Mouse (Mus musculus) brain, adult 2 months (tissue): ENCODE measurements around the gene Ltbp1.

ENCODE experiments used
- DNase-seq: peaks from one replicate; pipeline ENCODE4 v3.0.0; 2011; ENCODE audit warnings: low read depth, low spot score

The Ltbp1 gene

DNA sequence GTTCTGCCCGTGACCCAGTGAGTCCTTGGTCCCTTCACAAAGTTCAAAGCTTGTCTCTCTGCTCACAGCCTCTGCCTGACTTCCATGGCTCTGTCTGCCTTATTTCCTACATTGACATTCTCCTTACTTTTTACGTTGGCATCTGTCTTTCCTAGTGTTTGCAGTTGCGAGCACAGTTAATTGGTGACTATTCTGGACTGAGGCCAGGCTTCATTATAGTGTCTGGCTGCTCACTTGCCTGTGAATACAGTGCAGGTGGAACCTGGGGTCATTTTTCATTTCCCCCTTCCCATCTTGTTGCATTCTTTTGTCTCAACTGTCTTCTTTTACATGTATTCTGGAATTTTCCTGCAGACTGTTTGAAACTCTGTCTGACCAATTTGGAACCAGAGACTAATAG lies 287.6 kb downstream of the Ltbp1 start:
- DNase-seq: no peak

DNA sequence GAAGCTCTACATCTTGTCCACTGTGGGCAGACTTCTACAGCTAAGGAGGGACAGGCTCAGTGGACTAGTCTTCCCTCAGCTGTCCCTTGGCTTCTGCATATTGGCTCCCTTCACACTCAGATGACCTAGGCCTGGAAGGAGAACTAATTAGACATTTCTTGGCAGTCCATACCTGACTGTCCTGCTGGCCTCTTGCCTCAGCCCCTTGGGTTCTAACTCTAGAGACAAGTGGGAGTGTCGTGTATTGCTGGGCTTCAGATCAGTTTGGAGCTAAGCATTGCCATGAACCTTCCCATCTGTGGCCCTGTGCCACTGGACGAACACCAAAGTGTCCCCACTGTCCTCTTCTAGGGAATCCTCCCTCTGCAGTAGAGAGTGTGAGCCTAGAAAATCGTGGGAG lies 288.4 kb downstream of the Ltbp1 start:
- DNase-seq: no peak

DNA sequence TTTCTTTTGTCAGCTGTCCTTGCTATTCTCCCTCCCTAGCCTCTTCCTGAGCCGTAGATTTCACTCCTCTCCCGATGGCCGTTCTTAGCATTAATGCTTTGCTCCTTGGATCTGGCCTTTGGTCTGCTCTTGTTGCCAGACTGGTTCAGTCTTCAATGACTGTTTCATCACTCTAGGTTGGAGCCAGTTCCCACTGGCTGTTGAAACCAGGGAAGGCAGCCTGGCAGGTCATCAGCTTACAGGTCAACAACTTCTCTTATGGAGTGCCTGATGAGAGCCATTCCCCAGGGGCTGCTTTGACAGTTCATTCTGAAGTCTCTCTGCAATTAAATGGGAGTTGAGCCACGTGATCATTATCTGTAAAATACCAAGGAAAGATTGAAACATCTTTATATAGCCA lies 295.5 kb downstream of the Ltbp1 start:
- DNase-seq: no peak

DNA sequence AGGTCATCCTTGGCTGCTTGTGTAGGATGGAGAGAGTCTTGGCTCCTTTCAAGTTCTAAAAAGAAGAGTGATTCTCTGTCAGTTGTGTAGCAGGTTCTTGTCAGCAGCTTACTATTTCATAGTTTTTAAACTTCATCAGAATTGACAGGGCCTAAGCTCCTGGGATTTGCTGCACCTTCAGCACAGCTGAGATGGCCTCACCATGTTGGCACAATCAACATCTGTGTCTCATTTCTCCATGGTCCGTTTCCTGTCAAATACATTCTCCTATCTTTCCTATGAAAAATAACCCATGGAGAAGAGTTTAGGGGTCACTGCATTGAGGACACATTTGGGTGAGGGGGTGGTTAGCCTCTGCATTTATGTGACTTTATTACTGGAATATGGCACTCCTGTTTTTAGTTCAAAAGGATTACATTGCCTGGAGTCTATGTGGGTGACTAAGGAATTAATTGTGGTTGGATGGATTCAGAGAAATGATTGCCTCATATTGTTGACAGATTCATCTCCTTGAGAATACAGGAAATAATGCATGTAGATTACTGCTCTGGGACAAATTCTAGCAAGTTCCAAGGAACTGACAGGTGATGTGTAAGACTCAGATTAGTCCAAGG lies 299.5 kb downstream of the Ltbp1 start:
- DNase-seq: no peak

- no peak for DNase-seq
These were observed 300.3 kb downstream of the Ltbp1 start for GRCm38 (mm10) chr17:75305714-75306113.

DNA sequence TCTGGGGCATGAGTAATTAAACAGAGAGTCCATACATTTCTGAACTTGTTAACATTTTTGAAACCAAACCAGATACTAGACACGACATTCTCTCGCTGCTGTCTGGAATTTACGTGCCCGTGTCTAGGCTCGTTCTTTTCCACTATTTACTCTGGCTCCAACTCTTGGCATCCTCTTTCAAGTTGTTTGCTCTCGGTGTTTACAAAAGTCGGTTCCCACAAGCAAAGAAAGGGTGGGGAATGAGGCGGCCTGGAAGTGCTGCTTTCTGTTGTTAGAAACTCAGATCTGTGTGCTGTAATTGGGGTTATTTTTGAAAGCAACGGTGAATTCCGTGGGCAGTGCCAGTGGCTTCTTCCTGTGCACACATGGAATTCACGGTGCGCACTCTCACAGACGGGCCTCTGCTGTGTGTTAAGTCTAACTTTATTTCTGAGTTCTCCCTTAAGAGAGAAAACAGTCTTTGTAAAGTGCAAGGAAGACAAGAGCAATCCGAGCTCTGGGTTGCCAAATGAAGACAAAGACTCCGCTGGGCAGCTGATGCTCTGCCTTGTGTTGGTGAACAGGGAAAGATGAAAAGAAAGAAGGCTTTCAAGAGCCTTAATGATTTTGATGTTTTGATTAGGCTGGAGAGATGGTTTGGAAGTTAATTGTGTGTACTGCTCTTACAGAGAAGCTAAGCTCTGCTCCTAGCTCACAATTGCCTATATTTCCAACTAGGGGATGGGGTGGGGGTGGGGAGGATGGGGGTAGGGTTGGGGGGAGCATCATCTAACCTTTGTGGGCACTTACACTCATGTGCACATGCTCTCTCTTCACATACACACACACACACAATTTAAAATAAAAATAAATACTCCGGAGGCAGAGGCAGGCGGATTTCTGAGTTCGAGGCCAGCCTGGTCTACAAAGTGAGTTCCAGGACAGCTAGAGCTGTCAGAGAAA lies 302.0 kb downstream of the Ltbp1 start:
- DNase-seq: peak; percentile 25

DNA sequence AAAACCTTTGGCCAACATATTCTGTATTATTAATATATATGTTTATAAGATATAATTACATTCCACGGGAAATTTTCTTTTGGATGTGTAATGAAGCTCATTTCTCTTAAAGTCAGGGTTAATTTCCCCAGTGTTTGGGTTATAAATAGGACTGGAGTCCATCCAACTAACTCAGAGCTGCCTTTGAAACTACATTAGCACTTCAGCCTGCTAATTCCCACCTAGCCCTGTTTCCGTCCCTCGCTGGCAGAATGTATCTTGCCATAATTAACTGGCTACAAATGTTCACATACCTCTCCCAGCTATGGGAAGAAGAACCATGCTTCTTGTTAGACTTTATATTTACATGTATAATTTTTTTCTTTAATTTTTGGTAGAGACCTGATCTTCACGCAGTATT lies 311.7 kb downstream of the Ltbp1 start:
- DNase-seq: peak; percentile 43

GRCm38 (mm10) chr17:75323229-75323628 lies 317.9 kb downstream of the Ltbp1 start:
- no peak for DNase-seq

DNA sequence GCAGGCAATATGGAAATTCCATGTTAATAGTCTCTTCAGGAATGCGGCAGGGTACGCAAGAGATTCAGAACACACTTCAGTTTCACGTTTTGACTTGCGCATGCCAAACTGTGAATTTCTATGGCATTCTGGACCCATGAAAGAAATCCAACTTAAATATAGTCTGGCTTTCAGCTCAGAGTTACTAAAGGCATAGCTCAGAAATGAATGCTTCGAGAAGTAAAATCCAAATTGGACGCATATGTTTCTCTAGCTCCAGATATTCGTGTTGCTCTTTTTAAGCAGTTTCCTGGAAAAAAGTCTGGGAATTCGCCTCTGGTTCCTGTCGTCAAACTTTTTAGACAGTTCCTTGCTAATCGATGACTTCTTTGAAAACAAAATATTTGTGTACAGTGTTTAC lies 318.4 kb downstream of the Ltbp1 start:
- no peak for DNase-seq

GRCm38 (mm10) chr17:75328102-75328639 lies 322.8 kb downstream of the Ltbp1 start:
- DNase-seq: no peak

DNA sequence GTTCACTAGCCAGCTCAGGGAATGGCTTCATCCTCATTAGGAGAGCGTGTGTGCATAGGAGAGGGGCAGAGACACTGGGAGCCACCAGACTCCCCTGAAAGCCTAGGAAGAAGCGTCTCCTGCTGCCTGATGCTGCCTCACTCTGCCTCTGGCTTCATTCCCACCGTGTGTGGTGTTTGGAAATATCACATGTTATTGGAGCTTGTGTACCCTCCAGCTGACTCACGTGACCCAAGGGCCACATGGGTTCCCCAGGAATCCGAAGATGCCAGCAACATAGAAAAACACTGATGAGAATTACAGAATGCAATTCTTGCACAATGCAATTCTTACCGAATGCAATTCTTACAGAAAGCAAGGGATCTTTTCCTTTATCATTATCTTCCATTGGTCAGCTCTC lies 325.0 kb downstream of the Ltbp1 start:
- DNase-seq: no peak

DNA sequence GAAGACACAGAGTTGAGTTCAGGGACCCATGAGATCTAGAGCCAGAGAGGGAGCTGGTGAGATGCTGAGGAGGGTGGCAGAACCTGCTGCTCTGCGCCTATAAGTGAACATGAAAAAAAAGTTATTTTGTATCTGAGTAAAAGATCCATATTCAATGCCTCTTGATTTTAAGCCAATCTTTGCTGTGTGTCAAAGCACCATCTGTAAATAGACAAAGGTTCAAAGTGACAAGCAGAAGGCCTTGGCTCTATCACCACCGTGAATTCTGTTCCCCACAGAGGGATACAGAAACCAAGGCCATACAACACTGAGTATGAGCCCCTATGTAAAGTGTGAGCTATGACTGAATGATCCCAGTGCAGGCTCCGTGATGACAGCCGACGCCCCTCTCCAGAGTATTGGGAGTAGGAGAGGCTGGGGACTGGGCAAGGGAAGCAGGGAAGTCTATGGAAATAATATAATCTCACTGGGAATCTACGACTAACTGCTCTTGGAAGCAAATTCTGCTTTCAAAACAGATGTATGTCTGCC lies 326.1 kb downstream of the Ltbp1 start:
- no peak for DNase-seq

DNA sequence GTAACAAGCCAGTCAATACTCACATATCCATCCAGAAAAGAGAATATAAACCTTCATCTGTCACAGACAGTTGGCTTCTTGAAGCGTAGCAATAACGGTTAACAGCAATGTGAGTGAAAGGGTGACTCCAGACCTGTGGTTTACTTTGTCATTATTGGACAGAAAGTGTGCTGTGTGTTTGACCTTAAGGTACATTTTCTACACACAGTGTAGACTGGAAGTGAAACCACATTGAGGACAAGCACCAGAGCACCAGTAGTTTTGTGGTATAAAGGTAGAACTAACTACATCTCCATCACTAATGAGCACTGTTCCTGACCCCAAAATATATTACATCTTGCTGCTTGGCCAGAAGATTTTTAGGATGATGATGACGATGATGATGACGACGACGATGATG lies 326.9 kb downstream of the Ltbp1 start:
- no peak for DNase-seq

DNA sequence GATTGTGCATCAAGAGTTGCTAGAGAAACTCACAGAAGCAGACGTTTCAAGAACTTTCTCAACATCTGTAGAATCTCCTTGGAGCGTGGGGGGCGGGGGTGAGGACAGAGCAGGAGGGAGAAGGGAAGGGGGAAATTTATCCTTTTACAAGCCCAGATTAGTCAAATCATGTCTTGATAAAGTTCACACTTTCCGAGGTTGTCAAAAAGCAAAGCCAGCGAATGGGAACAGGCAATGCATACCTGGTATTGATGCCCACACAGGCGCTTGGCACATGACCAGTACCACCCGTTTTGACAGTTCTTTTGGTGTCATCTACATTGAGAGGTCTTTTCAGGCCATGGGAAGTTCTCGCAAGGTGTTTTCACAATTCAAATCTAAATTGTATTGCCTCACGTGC lies 327.6 kb downstream of the Ltbp1 start:
- DNase-seq: no peak

DNA sequence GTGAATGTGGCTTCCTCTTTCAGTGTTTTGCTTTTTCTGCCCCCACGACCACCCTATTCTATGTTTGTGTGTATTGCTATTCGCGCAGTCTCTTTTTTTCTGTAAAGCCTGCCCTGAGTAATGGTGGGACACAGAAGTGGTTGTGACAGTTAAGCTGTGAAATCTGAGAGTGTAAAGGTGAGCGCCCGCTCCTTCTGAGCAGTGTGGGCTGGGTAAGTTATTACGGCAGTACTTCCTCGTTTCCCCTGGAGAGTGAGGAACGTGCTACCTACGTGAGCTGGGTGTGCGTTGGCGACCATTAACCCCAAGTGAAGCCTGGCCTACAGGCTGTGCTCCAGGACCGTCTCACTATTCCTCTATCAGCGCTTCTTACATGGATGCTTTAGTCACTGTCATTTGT lies 328.4 kb downstream of the Ltbp1 start:
- no peak for DNase-seq

- no peak for DNase-seq
These were observed 330.3 kb downstream of the Ltbp1 start for GRCm38 (mm10) chr17:75335649-75336048.

DNA sequence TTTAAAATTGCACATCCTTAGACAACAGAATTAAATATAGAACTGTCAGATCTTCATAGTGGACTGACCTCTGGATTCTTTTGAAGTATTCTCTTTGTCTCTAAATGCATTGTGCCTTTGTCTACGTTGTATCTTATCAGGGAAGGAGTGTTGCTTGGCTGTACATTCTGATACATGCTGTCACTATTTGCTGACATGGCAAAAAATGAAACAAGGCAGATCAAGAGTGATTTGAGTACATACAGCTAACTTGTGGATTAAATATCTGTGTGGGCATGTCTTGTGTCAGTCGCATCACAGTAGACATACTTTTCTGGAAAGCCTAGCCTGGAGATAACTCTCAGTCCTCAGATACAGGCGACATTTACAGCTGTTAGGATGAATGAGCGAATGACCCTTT lies 335.9 kb downstream of the Ltbp1 start:
- DNase-seq: no peak

DNA sequence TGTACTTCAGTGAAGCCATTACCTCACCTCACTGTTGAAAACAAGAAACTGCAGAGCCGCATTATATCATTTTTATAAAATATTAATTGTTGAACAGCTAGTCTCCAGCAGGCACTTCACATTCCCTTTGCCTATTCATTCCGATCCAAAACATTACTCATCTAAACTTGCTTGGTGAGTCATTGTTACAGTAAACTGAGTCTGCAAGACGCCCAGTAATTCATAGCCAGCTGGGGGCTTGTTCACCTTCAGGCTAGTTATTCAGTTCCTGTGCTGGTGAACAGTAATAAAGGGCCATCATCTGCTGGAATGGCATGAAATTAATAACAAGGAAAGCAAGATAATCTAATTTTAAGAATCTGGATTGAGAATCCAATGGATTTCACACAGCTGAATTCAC lies 339.7 kb downstream of the Ltbp1 start:
- DNase-seq: peak; percentile 45

- no peak for DNase-seq
These were observed 342.0 kb downstream of the Ltbp1 start for GRCm38 (mm10) chr17:75347414-75347813.

DNA sequence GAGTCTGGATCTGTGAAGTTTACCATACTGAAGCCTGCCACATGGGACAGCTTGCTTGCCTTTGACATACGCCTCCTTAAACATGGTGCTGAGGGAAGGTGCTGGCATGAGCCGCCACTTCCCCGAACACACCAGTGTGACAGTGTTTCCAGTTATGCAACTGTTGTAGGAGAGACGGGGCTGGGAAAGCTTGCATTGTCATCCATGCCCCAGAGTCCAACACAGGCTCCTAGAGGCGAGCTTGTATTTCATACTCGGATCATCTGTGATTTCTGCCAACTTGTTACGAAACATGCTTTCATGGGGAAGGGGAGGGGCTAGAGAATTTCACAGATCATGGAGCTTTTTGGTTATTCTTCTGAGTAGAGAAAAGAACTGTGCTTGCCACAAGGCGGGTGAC lies 343.7 kb downstream of the Ltbp1 start:
- DNase-seq: peak; percentile 68

DNA sequence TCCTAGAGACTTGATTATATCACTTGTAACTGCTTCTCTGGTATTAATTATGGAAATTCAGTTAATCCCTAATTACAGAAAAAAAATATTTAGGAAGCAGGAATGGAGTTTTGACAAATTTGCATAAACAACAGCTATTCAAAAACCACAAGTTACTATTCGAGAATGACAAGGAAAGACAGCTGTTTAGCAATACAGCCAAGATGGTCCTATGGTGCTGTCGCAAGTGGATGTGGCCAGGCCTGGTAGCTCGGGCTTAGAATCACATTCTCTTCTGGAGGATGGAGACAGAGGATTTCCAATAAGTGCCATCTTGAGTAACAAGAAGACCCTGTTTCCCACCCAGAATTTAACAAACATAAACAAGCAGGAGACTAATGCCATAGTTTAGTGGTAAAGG lies 344.2 kb downstream of the Ltbp1 start:
- no peak for DNase-seq

GRCm38 (mm10) chr17:75353323-75353722 lies 348.0 kb downstream of the Ltbp1 start:
- DNase-seq: no peak

DNA sequence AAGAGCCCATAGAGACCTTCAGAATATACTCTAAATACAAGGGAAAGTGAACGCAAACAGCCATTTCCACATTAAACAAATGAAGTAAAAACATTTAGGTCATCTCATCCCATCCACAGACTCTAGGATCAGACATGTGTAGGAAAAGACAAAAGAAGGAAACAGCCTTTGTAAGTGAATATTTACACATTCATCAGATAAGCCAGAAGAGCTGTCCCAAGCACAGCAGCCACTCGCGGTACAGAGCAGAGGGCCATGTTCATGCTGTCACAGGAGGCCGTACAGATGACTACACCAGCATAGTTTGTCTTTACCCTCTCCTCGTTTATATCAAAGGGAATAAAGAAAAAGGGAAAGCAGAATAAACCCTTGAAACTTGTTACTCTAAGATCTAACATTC lies 350.1 kb downstream of the Ltbp1 start:
- no peak for DNase-seq
